Mouse (Mus musculus) G1E-ER4 (cell line): Measurements from ENCODE around the gene Usp6nl. TPM values are rescaled to one million over a fixed set of nuclear protein-coding genes. Genes with fewer than 3 reads are reported as not detected.

ENCODE experiments used
- GATA1 ChIP-seq: IDR thresholded peaks from one replicate; pipeline ENCODE4 v1.8.0; 2012; ENCODE audit warnings: low read length, inconsistent platforms
- polyA plus RNA-seq: library from polyadenylated mRNA; stranded (reverse); fragments of >175 nt; gene quantifications from 2 replicates; pipeline ENCODE4 v1.2.3, GENCODE M21; 2012

Gene Usp6nl
- polyA plus RNA-seq, 1 experiment, result 37.8 TPM

DNA sequence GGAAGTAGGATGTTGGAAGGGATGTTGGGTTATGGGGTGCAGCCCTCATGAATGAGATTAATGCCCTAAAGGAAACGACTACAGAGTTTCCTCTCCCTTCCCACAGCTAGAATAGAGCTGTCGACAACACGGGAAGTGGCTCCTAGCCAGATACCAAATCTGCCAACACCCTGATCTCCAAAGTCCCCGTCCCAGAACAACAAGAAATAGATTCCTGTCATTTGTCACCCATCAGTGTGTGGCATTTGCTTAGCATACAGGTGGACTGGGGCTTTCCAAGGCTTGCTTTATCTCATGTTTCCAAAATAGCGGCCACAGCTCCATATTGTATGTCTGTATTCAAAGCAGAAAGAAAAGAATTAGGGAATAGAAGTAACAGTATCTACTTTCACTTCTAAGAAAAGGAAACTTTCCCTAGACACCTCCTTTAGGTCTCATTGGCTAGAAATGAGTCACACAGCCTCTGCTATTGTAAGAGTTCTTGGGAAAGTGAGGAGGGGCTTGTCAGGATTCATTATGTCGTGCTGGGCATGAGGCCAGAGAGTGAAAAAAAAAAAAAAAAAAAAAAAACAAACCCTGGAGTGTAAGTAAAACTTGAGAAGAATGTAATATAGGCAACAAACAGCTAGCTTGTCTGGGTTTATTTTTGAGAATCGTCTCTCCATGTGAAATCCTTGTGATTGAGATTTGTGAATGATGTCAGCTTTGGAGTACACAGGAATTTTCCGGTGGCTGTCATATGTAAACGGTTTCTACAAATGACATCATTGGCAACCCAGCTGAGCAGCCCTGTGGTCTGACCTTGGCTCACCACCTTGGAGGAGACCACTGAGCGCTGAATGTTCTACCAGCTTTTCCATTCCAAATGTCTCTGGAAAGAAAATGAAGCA, 141.6 kb downstream of the Usp6nl start:
- no peak for TF ChIP-seq GATA1

DNA sequence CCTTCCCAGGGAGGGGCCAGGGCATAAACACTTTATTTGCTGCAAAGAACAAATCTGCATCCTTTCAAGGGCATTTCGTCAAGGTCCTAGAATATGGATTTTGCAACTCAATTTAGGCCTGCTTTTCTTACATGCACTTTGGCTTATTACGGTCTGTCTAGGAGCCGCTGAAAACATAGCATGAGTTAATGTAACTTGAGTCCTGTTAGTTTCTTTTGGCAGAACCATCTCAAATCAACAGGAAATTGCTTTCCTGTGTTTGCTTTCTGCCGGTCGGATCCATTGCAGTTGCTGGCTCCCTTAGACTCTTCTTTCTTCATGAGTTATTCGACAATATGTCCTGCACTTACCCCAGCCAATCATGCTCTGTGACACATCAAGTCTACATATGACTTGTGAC, 143.9 kb downstream of the Usp6nl start:
- no peak for TF ChIP-seq GATA1

DNA sequence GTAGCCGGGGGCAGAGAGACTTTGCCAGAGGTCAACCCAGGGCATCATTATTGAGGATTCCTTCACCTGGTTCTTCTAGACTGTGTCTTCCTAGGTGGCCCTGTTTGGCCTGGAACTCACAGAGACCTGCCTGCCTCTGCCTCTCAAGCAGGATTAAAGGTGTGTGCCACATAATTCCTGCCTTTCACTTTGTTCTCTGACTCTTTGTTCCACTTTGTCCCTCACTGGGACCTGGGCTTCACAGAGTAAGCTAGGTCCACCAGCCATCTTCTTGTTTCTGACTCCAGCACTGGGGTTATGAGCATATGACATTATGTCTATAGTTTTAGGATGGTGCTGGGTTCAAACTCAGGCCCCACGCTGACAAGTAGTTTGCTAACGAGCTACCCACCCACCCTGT, 144.9 kb downstream of the Usp6nl start:
- TF ChIP-seq GATA1, result no peak

DNA sequence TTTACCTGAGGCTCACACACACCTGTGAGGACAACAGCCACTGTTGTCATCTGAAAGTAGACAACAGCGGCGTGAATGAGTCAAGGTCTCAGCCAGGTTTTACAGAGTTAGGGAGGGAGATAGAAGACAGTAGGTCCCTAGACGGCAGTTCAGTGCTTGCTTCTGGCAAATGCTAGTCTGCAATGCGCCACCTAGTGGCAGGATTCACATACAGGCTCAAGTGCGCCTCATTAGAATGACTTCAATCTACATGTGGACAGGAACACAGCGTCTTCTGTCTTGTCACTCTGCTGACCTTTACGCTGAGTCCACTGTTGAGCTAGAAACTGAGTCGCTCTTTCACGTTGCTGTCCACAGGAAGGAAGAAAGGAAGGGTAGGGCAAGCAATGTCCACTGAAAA, 146.7 kb downstream of the Usp6nl start:
- TF ChIP-seq GATA1, result no peak

DNA sequence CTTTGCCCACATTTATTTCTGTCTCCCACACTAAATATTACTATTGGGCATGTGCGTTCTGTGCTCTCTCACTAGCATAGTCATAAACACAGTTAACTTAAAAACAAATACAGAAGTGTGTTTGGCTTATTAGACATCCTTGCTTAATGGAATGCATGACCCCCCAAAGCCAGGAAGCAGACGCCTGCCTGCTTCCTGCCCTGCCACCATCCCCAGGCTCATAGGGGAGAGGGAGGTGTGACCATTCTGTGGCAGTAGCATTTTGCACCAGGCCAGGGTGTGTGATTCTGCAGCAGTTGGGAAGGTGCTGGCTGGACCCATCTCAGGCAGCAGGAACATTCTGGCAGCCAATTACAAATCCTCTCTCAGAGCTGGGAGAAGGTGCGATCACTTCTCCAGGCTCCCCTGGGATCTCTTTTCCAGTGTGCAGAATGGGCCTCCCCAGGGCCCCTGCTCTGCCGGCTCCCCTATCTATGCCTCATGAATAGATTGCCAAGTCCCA, 148.7 kb downstream of the Usp6nl start:
- no peak for TF ChIP-seq GATA1

DNA sequence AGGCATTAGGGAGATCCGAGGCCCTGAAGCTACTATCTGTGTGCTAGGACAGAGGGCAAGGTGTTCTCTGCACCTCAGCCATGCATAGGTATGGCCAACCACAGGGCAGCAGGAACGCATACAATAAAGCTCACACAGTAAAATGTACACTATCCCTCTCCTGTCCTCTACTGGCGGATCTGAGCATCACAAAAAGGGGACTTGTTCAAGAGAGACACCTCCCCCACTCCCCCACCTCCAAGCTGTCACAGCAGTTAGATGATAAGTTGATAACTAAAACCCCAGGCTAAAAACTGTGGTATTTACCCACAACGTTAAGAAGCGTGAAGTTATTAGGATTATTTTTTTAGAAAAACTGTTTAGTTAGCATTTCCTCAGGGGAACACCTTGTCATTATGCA, 151.4 kb downstream of the Usp6nl start:
- no peak for TF ChIP-seq GATA1

DNA sequence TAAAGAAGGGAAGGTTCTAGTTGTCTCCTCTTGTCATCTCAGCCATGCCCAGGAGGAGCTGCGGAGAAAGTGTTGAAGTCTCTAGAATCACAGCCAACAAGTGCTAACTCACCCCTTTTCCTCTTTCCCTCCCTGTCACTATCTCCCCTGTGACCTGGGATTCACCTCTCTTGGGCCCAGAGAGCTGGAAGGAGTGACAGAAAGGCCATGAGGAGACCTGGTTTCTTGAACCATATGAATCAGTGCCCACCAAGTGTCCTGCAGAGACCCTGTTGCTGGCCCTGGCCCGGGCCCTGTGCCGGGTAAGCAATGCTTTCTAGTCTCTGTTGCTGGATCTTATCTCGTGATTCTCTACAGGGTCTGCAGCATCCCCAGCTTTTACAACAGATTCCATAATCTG, 155.4 kb downstream of the Usp6nl start:
- TF ChIP-seq GATA1, result no peak

DNA sequence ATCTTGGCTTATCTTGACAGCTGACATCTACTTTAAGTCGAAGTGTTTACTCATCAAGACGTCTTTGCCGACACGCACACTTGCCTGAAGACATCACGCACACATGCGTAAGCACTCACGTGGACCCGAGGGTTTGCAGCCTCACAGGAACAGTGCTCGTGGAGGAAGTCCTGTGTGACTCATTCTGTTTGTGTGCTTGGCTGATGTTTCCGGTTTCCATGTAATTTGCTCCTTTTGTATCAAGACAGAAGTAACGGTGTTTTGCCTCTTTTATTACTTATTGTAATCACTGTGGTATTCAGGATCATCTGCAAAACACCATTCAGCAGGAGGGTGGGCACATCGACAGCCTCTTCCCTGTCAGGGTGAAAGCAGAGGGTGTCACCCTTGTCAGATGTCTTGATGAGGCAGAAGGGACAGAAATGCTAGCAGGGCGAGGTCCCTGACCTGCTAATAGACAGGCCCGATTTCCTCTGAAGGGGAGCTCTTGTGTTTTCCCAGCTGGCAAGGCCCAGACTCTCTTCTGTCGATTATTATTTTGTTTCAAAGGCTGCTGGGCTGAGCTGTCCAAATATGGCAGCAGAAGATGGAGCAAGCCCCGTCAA, 156.0 kb downstream of the Usp6nl start:
- no peak for TF ChIP-seq GATA1

DNA sequence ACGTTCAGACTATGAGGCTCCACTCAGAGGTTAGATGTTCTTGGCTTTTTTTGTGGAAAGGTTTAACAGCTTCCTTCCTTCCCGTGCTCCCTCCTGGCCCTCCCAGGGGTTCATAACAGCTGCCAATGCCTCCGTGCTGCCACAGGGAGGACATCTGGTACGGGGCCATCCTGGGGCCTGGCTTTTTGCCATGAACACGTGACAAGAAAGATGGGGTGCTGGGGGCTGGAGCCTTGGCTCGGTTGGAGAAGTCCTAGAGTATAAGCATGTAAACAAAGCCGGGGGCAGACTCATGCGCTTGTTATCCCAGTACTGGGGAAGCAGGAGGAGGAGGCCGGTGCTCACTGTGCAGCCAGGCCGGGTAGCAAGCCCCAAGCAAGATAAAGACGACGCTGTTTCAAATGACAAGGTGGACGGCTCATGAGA, 156.5 kb downstream of the Usp6nl start:
- no peak for TF ChIP-seq GATA1

DNA sequence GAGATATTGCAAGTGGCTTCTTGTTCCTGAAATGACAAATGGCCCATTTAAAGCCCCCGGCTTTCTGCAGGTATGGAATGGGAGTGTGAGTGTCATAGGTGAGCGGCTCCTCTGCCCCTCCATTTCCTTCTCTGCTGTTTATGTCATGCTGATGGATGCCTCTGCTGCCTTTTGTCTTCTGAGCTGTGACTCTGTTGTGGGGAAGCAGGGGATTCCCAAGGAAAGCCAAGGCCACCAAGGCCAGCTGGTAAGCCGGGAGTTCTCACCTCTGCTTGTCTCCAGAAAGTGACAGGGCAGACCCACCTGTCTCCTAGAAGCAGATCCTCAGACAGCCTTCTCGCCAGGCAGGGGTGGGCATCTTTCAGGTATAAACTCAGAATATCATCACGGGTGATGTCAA, 157.2 kb downstream of the Usp6nl start:
- no peak for TF ChIP-seq GATA1

DNA sequence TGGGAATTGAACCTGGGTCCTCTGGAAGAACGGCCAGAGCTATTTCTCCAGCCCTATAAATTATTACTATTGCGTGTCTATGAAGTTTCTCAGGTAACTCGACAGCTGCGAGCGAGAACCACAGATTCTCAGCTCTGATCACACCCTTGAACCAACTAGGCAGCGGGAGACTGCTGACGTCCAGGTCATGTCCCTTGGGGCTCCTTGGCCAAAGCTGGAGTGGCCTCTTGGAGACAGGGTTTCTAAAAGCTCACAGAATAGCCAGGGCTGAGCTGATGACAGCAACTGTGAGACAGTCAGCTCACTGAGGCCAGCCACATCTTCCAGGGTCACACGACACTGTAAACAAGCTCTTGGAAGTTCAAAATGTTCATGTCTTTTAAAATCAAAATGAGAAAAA, 159.5 kb downstream of the Usp6nl start:
- no peak for TF ChIP-seq GATA1

DNA sequence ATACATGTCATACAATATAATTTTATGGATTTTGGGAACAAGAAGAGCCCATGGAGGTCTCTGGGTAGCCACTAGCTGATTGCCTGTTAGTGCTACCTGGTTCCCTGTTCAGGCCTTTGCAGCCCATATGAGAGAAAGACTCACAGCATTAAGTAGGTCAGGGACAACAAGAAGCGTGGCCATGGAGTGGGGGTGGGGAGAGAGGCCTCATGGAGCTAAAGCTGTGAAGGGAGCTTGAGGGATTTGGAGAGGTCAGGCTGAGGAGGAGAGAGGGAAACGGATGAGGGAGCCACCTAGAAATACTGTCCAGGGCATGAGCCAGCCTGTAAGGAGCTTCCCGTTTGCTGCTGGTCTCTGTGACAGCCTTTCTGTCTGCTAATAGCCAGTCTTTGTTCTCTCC, 159.9 kb downstream of the Usp6nl start:
- no peak for TF ChIP-seq GATA1

DNA sequence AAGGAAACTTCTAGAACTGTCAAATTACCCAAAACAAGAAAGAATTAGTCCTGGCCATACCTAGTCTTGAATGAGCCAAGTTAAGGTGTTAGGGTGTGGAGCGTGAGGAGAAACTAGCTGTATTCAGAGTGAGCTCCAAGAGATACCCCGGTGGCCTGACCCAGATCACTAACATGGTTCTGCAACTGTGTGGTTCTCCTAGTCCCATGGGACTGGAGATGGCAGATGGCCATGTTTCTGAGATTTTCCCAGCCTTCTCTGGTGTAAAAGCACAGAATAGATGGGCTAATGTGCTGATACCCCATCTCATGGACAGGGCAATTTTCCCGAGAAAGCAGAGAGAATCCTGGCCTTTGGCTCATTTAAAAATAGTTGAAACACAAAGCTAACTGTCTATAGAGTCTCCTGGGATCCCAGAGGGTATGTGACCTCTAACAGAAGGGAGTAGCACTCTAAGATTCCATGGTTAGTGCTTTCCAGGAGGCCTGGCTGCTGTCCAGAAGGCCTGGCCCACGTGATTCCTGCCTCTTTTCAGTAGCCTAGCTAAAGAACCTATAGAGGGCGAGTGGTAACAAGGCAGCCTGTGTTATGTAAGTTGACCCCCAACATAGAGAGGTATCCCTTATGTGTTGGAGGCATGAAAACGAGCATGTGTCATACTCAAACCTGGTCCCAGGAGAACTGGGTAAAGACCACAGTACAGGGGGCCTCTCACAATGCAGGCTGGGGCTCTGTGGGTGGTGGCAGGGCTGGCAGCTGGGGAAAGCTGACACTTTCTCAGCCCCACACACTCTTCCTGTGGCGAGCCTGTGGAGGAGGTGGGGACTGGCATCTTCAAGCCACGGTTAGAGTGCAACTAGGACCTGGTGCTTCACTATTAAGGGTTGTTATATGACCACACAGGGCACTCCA, 160.9 kb downstream of the Usp6nl start:
- TF ChIP-seq GATA1, result no peak

DNA sequence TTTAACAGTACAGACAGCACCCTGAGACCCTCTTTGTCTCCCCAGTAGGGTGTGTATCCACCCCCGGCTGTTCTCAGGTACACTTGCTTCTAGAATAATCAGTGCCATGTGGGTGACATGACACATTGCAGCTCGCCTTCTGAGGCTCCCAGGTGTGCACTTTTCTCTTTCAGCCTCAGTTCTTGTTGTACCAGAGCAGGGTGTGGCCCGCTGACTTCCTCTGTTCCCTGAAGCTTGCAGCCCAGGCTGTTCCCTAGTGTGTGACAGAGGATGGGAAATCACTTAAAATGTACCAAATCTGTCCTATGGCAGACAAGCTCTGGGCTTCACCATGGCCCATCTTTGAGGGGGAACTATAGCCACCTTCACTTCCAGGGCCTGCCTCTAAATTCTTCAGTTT, 161.7 kb downstream of the Usp6nl start:
- TF ChIP-seq GATA1, result no peak

DNA sequence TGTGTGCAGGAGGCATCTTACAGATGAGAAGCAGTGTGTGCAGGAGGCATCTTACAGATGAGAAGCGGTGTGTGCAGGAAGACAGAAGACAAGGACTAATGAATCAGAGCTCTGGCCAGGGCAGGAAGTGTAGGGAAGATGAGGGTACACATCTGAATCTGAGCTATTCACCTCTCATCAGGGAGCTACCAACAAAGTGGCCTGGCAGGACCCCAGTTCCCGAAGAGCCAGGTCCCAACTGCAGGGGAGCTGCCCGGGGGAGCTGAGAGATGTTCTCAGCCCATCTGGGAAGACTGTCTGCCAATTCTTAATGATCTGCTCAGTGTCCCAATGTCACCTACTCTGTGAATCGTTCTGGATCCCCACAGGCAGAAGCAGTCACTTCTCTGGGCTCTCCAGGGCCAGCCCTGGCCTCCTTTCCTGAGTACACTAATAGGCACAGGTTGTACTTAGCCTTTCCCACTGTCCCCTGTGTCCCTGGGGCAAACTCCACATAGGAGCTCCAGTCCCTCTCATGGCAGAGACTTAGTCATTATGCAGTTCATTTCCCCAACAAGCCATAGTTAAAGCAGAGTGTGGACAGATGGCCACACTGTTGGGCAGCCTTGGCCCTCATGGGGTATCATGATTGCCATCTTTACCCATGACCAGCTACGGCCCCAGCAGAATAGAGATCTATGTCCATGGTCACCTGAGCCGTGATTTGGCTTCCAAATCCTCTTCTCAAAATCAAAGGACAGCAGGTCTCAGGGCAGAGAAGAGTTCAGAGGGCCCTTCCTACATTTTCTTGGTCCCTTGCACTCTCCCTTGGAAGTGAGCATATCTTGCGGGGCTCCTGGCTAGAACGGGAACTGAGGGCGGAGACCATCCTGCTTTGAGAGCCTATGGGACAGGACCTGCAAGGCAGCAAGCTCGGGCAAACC, 165.4 kb downstream of the Usp6nl start:
- no peak for TF ChIP-seq GATA1
